Mouse (Mus musculus) liver, postnatal 0 days (tissue): ENCODE data around the gene Fbxl15. TPM values are rescaled to one million over a fixed set of nuclear protein-coding genes. Genes with fewer than 3 reads are reported as not detected.
A peak's percentile ranks its signal among the peaks of the same experiment; 100 is the strongest.

Source experiments
- ATAC-seq: fragments of 200-750 bp; cut with Nextera tagmentation; 2 replicates; pipeline ENCODE4 v1.8.0; 2017; ENCODE audit warnings: mild to moderate bottlenecking, moderate library complexity
- DNase-seq: peaks from one replicate; pipeline ENCODE4 v3.0.0-alpha.2; 2016
- H3K27ac ChIP-seq: fragments of 300-500 bp; sonication (generic); 2 replicates; pipeline ENCODE4 v1.5.1; 2014; ENCODE audit warnings: antibody characterized with exemption, moderate library complexity, mild to moderate bottlenecking, low read depth
- H3K27me3 ChIP-seq: fragments of 300-500 bp; sonication (generic); 2 replicates; pipeline ENCODE4 v1.6.1; 2014; ENCODE audit warnings: low read length, control low read depth, mixed read lengths; ENCODE audit not compliant: insufficient read depth
- H3K36me3 ChIP-seq: fragments of 300-500 bp; sonication (generic); replicated peaks from 2 replicates; pipeline ENCODE4 v1.6.1; 2014; ENCODE audit warnings: mild to moderate bottlenecking, control low read depth, low read length, moderate library complexity, mixed read lengths; ENCODE audit not compliant: insufficient read depth
- H3K4me1 ChIP-seq: fragments of 300-500 bp; sonication (generic); 2 replicates; pipeline ENCODE4 v1.6.1; 2014; ENCODE audit warnings: antibody characterized with exemption, mild to moderate bottlenecking, control low read depth; ENCODE audit not compliant: insufficient read depth
- H3K4me2 ChIP-seq: fragments of 300-500 bp; sonication (generic); 2 replicates; pipeline ENCODE4 v1.6.1; 2014; ENCODE audit warnings: low read depth, mild to moderate bottlenecking, low read length, moderate library complexity, mixed read lengths
- H3K4me3 ChIP-seq: fragments of 300-500 bp; sonication (generic); 2 replicates; pipeline ENCODE4 v1.5.1; 2014; ENCODE audit warnings: low read depth, low read length
- H3K9ac ChIP-seq: fragments of 300-500 bp; sonication (generic); replicated peaks from 2 replicates; pipeline ENCODE4 v1.6.1; 2014; ENCODE audit warnings: mild to moderate bottlenecking, moderate library complexity
- H3K9me3 ChIP-seq: fragments of 300-500 bp; sonication (generic); 2 replicates; pipeline ENCODE4 v1.6.1; 2016; ENCODE audit warnings: mild to moderate bottlenecking, control low read depth, low read length, mixed read lengths
- CTCF ChIP-seq: sonication (generic); IDR thresholded peaks from 2 replicates; pipeline ENCODE4 v1.5.1; 2016; ENCODE audit warnings: antibody characterized with exemption, low read depth
- EP300 ChIP-seq: IDR thresholded peaks from 2 replicates; pipeline ENCODE4 v1.6.1; 2016; ENCODE audit warnings: antibody characterized with exemption, low read depth, mild to moderate bottlenecking
- WGBS: fragments of 180-500 bp; shearing (Covaris S2); extraction: QIAGEN DNeasy Blood & Tissue Kit; methylation state at CpG from one replicate; pipeline ENCODE4 v1.1.7; 2014; ENCODE audit not compliant: insufficient replicate concordance; 5-methylcytosine and 5-hydroxymethylcytosine counted together
- polyA plus RNA-seq: library from polyadenylated mRNA; unstranded; fragments of >200 nt; fragmentation: Nextera tagmentation; extraction: Ambion mirVana; gene quantifications from 2 replicates; pipeline ENCODE4 v1.2.1, GENCODE M21; 2015

Fbxl15 gene
- polyA plus RNA-seq = 8.6 and 8.8 TPM in 2 replicates

GRCm38 (mm10) chr19:46328081-46329030 lies at the start of gene Fbxl15:
Fbxl15 (plus strand) TSS chr19:46328184.
- H3K27me3 ChIP-seq = peaks cover 35% of the 10 kb centered on the region

GRCm38 (mm10) chr19:46282081-46282849 lies 45.7 kb upstream of the Fbxl15 start:
- no peak overlapping the region for H3K4me3 ChIP-seq
- no peak overlapping the region for H3K9ac ChIP-seq
- H3K27ac ChIP-seq = no peak overlapping the region
- DNase-seq = no peak
- no peaks in the 10 kb centered on the region for H3K9me3 ChIP-seq
- H3K27me3 ChIP-seq = no peaks in the 10 kb centered on the region
- no peaks in the 10 kb centered on the region for H3K4me1 ChIP-seq
- ATAC-seq = no peak
- H3K36me3 ChIP-seq = peaks cover 57% of the 10 kb centered on the region
- WGBS = 87% methylated on average over 11 of the region's 11 CpGs
- TF ChIP-seq EP300 (no peak), CTCF (0 out of 2 replicates have a peak, but pooled peaks have one; percentile 22)
- no peak overlapping the region for H3K4me2 ChIP-seq

More at GRCm38 (mm10) chr19:46328081-46329030, at the start of gene Fbxl15:
- Histone ChIP-seq H3K36me3 (peaks cover 15% of the 10 kb centered on the region), H3K4me3 (peak within 1 kb of the TSS; percentile 53), H3K9ac (peak within 1 kb of the TSS; percentile 66), H3K4me2 (peak within 1 kb of the TSS; percentile 100), H3K9me3 (no peaks in the 10 kb centered on the region), H3K4me1 (peaks cover 30% of the 10 kb centered on the region), H3K27ac (peak within 1 kb of the TSS; percentile 63)
- DNase-seq = peak; percentile 92
- peak; percentile 89 for ATAC-seq
- WGBS = under 1% methylated on average over 73 of the region's 81 CpGs
- TF ChIP-seq CTCF = no peak
- peak; percentile 38; the same call in 1 of the 2 replicates for TF ChIP-seq EP300

GRCm38 (mm10) chr19:46284686-46285085 lies 43.3 kb upstream of the Fbxl15 start:
- Histone ChIP-seq H3K4me3 (no peak overlapping the region), H3K4me1 (no peaks in the 10 kb centered on the region), H3K27ac (no peak overlapping the region), H3K9ac (no peak overlapping the region), H3K4me2 (no peak overlapping the region), H3K36me3 (peaks cover 48% of the 10 kb centered on the region), H3K27me3 (no peaks in the 10 kb centered on the region), H3K9me3 (no peaks in the 10 kb centered on the region)
- no peak for TF ChIP-seq CTCF
- no peak for TF ChIP-seq EP300
- no peak for DNase-seq
- WGBS = 86% methylated on average over 4 of the region's 4 CpGs
- ATAC-seq = no peak

GRCm38 (mm10) chr19:46285631-46286030 lies 42.4 kb upstream of the Fbxl15 start:
- H3K4me3 ChIP-seq = no peak overlapping the region
- ATAC-seq (no peak), DNase-seq (no peak)
- H3K4me2 ChIP-seq = no peak overlapping the region
- no peaks in the 10 kb centered on the region for H3K4me1 ChIP-seq
- no peaks in the 10 kb centered on the region for H3K9me3 ChIP-seq
- no peak overlapping the region for H3K27ac ChIP-seq
- H3K27me3 ChIP-seq = no peaks in the 10 kb centered on the region
- WGBS = 71% methylated on average over 7 of the region's 7 CpGs
- no peak for TF ChIP-seq CTCF
- H3K9ac ChIP-seq = no peak overlapping the region
- peaks cover 43% of the 10 kb centered on the region for H3K36me3 ChIP-seq

GRCm38 (mm10) chr19:46286047-46286446 lies 41.9 kb upstream of the Fbxl15 start:
- 90% methylated on average over 6 of the region's 6 CpGs for WGBS
- Histone ChIP-seq H3K4me1 (no peaks in the 10 kb centered on the region), H3K36me3 (peaks cover 42% of the 10 kb centered on the region), H3K4me3 (no peak overlapping the region), H3K27me3 (no peaks in the 10 kb centered on the region), H3K9ac (no peak overlapping the region), H3K9me3 (no peaks in the 10 kb centered on the region), H3K4me2 (no peak overlapping the region), H3K27ac (no peak overlapping the region)
- TF ChIP-seq CTCF = no peak
- TF ChIP-seq EP300 = no peak
- DNase-seq (no peak), ATAC-seq (no peak)

- H3K9ac ChIP-seq = no peak overlapping the region
- no peaks in the 10 kb centered on the region for H3K27me3 ChIP-seq
- no peak overlapping the region for H3K27ac ChIP-seq
- peaks cover 34% of the 10 kb centered on the region for H3K36me3 ChIP-seq
- H3K4me1 ChIP-seq = no peaks in the 10 kb centered on the region
- WGBS = 88% methylated on average over 3 of the region's 3 CpGs
- H3K4me2 ChIP-seq = no peak overlapping the region
- ATAC-seq (no peak), DNase-seq (no peak)
- TF ChIP-seq CTCF (no peak), EP300 (no peak)
- H3K4me3 ChIP-seq = no peak overlapping the region
- no peaks in the 10 kb centered on the region for H3K9me3 ChIP-seq
Measured at GRCm38 (mm10) chr19:46286926-46287325, 41.1 kb upstream of the Fbxl15 start.
